Mouse (Mus musculus): ENCODE data around the gene Acoxl.

DNA sequence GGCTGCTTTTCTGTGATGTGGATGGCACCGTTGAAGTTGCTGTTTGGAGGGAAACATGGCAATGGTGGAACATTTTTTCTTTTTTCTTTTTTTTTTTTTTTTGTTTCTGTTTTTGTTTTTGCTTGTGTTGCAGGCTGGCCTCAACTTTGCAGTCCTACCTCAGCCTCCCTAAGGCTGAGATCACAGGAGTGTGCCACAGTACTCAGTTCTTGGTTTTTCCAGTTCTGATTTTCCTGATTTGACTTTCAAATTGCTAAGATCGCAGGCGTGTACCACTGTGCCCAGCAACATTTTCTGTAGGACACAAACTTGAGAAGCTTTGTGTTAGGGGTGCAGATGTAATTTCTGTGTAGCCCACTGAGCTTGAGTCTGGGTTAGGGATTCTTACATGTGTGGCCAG is 72.9 kb downstream of the Acoxl start:
- TF ChIP-seq CTCF (IDR thresholded peaks at IDR 0.05; ENCODE audit: low read depth, low read length) = no peak
- no peak for TF ChIP-seq TAL1 (conservative IDR thresholded peaks at IDR 0.05; ENCODE audit: low read depth, low read length)
- TF ChIP-seq GATA1 (IDR thresholded peaks at IDR 0.05; ENCODE audit: borderline replicate concordance, low read length) = no peak
- TF ChIP-seq POLR2AphosphoS5 (IDR thresholded peaks at IDR 0.05; ENCODE audit: insufficient replicate concordance, low read depth, low read length) = no peak
- TF ChIP-seq GATA2 (IDR thresholded peaks at IDR 0.05; ENCODE audit: borderline replicate concordance, low read depth, low read length) = no peak
